Mouse (Mus musculus) urinary bladder, postnatal 14 days (tissue): ENCODE measurements around the gene Phrf1.

Experiments used
- DNase-seq: peaks from one replicate; pipeline ENCODE4 v3.0.0; 2021; ENCODE audit warnings: low spot score

Gene Phrf1

DNA sequence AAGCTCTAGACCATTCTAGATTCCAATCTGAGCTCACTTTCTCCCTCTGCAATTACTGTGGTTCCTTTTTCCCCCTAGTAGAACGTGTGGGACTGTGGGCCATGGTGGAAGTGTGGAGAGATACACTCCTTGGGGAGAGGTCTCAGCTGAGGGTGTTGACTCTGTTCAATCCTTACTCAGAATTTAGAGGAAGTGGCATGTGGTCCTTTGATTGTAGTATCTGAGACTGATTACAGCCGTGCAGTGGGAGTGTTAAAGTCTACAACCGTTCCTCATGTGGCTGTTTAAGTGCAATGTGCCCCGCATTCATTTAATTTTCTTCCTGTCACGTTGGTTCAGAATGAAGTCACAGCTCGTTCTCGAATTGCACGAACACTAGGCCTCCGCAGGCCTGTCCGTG is 27.6 kb downstream of the Phrf1 start:
- no peak for DNase-seq

DNA sequence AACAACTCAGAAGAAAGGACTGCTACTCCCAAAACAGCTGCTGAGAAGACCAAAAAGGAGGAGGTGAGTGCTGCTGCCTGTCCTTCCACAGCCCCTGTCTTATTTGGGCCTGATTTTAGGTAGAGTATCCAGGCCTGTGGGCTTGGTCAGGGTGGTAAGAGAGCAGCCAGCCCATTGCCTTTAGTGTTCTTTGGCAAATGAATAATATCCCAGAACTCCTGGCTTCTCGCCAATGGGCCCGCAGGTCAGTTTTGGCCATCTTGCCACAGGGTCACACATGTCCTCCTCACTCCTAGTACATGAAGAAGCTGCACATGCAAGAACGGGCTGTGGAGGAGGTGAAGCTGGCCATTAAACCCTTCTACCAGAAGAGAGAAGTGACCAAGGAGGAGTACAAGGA is 32.9 kb downstream of the Phrf1 start:
- no peak for DNase-seq

DNA sequence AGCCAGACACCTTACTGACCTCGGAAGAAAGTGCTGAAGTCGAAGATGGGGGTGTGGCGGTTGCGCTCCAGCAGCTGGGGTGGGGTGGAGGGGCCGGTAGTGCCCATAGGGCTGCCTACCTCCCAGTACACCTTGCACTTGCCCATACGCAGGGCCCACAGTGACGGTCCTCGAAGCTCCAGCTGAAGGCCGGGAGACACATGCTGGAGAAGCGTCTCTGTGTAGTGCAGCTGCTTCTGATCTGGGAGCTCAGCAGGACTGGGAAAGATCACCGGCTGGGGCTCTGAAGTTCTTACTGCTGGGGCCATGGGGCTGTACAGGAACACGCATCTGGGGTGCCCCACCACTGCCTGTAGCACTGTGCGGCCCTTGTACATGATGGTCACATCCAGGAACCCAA is 35.1 kb downstream of the Phrf1 start:
- no peak for DNase-seq

DNA sequence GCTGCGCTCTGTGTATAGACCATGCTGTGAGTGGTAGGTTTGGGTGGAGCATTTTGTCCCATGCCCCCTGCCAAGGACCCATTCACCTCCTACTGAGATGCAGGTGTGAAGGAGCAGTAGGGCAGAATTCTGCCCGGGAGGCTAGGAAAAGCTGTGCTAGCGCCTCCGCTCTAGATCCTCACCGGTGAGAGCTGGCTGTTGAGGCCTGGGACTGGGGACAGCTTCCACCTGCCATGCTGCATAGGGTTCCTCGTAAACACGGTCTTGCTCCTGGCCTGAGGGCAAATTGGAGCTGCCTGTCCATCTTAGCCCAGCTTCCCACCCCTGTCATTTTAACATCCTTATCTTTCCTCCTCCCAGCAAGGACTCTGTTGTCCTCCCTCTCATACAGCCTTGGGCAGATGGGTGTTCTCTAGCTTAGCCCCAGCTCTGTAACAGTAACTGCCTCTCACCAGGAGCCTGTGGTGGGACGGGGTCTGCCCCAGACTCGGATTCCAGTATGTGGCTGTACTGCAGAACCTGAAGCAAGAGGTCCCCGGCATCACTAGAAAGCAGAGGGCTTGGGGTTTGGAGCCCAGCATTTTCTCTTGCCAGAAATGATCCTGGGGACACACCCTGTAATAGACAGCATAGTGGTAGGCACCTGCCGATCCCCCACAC is 35.6 kb downstream of the Phrf1 start:
- no peak for DNase-seq

DNA sequence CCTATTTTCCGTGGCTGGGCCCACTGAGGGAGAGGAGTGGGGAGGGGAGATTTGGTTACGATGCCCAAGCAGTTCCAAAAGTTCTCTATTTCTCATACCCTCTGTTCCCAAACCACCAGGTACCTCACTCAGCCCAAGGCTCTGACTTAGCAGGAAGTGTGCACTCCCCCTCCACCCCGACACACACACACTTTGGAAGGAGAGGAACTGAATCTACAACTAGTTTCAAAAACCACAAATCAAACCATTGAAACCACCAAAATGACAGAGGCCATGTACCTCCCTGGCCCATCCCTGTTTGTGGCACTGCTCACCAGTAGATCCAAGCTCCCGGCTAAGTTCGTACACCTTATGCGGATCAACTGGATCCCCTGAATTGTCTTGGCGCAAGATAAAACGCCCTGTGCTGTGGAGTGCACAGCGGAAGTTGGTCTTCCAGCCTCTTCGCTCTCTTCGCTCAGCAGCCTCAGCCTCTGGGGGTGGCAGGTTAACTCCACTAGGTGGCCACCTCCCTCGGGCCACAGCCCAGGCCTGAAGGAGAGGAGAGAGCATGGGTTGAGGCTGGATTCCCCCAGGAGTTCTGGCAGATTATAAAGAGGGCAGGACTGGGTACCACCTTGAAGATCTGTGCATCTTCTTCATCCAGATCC is 36.3 kb downstream of the Phrf1 start:
- DNase-seq: peak; percentile 38

DNA sequence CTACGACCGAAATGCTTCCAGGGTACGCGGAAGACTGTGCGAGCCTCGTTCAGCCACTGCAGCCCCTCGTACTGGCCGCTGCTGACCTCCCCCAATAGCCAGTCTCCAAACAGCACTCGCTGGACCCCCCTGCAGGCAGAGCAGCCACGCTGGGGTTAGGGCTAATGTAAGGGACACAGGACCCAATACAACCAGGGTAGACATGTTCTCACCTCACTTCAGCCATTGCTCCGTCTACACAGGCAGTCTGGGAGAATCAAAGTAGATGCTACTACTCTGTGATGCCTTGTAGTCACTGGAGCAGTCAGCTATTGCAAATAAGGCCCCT is 36.8 kb downstream of the Phrf1 start:
- DNase-seq: no peak

DNA sequence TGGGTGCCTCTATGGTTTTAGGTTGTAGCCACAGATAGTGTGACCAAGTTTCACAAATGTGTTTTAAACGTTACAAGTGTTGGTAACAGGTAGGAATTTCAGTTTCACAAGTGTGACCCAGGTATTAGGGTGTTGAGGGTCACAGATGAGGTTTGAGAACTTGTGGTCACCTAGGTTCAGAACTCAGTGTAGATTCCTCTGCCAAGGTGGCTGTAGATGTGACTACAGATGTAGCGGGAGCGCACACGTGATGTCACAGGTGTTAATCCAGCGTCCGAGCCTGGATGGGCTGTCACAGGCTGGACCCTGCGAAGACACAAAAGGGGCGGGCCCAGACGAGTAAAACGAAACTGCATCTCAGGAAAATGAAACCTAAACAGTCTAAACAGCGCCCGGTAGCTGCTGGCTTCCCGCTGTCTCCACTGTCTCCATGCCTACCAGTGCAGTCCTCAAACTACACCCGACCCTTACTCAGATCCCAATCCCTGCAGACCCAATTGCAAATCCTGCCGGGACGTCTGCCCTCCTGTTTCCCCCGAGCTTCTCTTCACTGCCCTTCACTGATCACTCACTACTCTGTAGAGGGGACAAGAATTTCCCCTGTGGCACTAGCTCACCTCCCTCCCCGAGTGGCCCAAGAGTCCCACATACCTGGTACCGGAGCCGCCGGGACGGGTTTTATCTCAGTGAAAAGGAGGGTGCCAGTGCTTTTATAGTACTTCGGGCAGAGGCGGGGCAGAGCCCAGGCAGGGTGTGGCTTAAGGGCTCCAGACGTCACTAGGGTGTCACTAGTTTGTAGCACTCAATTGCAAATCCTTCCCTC is 37.4 kb downstream of the Phrf1 start, which contains the start of gene Irf7:
Gene Irf7, minus strand, starts transcription at position 743 of the 823 bp plus-strand sequence.
- peak; percentile 64 for DNase-seq

DNA sequence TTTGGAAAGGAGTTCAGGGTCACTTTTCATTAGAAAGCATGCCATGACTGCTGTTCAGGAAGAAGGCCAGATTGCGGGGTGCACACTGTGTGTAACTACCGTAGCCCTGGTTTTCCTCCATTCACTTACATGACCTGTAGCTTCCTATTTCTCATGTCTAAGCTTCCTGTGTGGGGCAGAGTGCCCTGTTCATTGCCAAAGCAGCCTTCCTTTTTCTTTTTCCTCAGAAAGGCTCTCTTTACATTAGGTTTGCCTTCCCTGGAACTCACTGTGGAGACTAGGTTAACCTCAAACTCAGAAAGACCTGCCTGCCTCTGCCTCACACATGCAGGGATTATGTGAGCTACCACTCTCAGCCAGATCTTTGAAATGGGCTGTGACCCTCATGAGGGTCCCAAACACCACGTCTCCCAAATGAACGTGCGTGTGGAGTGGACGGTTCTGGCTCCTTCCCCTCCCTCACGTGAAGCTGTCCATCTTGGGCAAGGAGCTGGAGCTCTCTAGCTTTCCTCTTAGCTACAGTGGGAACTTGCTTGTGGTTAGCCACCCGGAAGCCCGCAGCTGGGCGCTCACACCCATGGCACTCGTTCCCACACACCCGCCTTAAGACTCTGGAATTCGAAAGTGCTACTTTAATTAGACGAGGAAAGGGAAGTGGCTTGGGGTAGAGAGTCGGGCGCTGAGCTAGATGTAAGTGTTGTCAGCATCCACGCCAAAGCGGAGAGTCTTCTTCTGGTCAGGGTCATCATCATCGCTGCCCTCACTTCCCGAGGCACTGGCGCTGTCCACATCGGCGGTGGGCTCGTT is 40.1 kb downstream of the Phrf1 start:
- DNase-seq: no peak

DNA sequence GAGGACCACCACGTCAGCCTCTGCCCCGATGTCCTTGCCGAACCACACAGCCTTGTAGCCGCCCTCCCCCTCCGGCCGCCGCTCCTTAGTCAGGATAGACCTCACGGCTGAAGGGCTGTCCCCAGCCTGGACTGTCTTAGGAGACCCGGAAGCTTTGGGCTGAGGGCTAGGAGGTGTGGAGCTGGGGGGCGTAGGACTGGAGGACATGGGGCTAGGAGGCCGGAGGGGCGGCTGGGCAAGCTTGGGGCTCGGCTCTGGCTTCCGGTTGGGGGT is 40.6 kb downstream of the Phrf1 start:
- DNase-seq: no peak

DNA sequence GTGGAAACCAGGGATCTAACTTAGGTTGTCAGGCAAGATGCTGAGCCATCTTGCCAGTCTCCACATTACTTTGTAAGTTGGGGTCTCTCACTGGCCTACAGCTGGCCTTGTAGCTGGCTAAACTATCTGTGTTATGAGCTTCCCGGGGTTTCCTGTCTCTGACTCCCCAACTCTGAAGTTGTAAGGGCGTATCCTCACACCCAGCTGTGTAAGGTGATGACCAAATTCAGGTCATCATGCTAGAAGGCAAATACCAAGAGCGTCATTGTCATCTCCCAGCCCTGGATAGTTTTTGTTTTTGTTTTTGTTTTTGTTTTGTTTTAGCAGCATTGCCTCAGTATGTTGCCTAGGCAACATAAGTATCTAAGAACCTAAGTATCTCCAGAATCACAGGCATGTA is 42.0 kb downstream of the Phrf1 start:
- DNase-seq: no peak

DNA sequence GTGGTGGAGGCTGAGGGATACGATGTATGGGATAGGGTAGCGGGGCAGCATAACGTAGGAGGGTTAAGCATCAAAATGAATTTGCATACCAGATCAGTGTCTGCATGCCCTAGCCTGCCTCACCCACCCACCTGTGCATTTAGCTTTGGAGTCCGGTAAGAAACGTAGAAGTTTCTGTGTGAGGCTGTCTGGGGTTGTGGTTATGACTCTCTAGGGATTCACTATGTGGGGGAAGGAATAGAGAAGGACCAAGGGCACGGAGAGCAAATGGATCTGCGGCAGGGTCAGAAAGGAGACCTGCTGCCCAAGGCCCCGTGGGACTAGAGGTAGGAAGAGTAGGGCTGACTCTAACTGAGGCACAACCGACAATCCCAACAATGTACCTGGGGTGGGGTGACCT is 46.8 kb downstream of the Phrf1 start:
- no peak for DNase-seq

DNA sequence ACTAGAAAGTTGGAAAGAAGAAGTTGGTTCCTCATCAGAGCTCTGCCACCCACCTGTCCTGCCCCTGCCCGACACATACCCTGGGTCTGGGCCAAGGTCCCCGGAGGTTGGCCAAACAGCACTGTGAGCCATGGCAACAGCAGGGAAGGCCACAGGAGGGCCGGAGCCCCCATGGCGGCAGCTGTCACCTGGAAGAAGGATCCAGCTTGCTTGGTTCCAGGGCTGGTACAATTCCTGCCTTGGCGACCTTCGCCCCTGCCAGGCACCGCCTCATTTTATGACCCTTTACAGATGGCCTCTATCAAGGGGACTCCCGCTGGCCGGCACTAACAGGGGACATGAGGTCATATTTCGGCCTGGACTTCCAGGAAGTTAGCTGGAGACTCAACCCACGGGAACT is 48.0 kb downstream of the Phrf1 start, which contains the start of gene Cdhr5:
Gene Cdhr5, minus strand, starts transcription at position 241 of the 400 bp plus-strand sequence.
- no peak for DNase-seq

DNA sequence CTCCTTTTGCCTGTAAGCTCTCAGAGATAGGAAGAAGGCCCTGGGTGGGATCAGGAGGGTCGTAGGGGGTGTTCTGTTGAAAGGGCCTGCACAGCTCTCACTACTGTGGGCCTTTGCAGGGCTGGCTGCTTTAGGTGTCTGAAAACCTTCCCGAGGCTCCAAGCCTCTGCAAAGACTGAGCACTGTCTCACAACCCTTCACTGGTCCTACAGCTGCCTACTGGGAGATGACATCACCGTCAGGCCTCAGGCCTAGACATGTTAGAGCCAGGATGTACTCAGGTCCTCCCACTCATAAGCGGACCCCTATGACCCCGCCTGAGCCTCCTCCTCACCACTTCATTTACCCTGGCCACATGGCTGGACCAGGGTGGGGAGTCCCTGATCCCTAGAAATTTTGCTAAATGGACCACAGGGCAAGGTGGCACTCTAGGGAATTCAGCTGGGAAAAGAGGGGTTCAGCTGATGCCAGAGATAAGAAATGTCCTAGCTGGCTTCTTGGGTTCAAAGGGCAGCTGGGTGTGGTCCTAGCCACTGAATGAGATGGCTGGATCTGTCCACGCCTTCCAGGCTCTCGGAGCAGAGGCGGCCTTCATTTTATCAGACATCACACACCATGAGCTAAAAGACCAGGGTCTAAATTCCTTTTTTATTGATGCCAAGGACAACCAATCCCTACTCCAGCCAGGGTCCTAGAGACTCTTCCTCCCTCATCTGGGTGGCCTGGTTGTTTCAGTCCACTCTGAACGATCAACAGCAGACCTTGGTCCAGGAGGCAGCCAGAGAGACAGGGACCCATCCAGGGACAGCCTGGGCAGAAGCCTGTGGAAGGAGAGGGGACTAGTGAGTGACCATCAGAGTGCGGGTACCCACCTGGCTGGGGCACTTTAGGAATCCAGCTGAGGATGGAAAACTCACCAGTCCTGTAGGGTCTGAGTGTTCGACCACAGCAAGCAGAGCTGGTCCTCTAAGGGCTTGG is 49.4 kb downstream of the Phrf1 start:
- no peak for DNase-seq

DNA sequence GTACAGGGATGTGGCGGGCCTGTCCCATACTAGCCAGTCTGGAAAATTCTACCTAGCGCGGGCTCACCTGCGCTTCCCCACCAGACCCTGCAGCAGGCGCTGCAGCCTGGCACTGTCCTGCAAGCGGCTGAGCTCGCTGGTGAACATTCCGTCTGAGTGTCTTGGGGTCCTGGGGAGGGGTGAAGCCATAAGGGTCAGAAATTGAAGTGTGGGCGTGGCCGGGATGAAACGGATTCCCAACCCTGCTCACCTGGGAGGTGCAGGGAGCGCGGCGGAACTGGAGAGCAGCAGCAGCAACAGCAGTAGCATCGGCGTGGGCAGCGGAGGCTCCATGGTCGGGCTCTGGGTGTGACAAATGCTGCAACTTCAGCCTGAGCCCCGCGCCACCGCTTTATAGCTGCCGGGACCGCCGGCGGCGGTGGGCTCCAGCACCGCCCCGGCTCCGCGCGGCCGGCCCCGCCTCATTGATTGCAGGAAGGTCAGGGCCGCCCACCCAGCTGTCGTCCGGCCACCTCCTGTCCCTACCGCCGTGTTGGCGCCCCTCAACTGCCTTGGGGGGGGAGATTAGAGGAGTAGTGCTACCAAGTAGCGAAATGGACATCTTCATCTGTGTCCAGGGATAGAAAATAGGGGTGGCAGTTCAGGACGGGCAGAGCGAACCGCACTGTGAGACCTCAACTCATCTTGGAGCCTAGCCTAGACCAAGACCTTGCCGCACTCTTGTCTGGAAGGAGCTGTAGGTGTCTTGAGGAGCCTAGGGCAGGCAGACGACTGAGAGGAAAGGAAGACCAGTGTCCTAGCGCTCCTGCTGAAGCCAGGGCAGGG is 50.4 kb downstream of the Phrf1 start, which contains the start of gene Sct:
Gene Sct, minus strand, starts transcription at position 368 of the 825 bp plus-strand sequence.
- no peak for DNase-seq

DNA sequence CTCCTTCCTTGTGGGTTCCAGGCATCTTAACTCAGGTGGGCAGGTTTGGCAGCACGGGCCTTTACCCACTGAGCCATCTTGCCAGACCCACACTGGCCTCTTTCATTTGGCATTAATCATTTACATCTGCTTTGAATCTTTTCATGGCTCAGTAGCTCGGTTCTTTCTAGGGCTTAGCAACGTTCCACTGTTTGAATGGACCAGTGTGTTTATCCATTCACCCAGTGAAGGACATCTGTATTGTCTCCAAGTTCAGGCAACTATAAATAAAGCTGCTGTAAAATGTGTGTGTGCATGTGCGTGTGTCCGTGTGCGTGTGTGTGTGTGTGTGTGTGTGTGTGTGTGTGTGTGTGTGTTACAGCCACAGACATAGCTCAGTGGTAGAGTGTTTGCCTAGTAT is 52.9 kb downstream of the Phrf1 start:
- no peak for DNase-seq

DNA sequence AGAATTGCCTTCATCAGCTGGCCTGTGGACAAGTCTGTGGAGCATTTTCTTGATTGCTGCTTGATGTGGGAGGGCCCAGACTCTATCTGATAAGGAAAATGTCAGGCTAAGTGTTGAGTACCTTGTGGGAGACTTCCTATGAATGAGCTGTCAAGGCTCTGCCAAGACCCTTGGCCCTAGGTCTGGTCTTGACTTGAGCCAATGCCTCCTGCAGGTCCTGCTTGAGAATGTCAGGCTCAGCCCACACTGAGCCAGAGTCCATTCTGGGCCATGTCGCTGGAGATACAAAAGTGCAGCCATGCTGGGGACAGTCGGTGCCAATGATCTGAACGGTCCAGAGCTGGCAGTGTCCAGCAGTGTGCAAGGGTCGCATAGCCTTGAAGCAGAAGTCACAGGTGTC is 54.2 kb downstream of the Phrf1 start:
- DNase-seq: no peak

DNA sequence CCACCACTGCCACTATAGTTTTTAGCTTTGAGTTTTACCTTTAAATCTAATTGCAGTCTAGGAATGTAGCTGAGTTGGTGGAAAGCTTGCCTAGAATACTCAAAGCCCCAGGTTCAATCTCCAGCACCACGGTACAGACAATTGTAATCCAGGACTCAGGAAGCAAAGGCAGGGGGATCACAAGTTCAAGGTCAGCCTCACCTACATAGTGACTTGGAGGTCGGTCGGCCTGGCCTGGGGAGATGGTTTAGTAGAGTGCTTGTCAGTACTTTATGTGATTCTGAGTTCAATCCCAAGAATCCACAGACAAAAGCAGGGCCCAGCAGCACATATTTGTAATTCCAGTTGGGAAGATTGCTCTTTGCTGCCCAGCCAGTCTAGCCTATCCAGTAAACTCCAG is 59.5 kb downstream of the Phrf1 start:
- DNase-seq: no peak

DNA sequence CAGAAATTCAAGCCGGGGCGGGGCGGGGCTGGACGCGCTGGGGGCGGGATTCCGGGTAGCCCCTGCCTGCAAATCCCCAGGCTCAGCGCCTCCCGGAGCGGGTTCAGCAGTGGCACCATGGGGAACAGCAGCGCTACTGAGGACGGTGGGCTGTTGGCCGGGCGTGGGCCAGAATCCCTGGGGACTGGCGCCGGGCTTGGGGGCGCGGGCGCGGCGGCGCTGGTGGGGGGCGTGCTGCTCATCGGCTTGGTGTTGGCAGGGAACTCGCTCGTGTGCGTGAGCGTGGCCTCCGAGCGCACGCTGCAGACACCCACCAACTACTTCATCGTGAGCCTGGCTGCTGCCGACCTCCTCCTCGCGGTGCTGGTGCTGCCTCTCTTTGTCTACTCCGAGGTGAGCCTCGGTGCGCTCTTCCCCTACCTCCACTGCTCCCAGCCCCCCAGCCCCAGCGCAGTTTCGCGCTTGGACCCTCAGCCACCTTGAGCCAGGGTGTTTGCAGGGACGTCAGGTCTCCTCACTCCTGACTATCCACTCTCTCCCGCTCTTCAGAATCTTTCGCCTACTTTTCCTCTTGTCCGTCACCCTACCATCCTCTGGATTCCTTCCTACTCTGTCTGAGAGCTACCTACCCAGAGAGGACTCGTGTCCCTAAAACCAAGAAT is 63.5 kb downstream of the Phrf1 start, which contains the start of gene Drd4:
Gene Drd4, plus strand, starts transcription at position 86 of the 662 bp plus-strand sequence.
- DNase-seq: no peak

DNA sequence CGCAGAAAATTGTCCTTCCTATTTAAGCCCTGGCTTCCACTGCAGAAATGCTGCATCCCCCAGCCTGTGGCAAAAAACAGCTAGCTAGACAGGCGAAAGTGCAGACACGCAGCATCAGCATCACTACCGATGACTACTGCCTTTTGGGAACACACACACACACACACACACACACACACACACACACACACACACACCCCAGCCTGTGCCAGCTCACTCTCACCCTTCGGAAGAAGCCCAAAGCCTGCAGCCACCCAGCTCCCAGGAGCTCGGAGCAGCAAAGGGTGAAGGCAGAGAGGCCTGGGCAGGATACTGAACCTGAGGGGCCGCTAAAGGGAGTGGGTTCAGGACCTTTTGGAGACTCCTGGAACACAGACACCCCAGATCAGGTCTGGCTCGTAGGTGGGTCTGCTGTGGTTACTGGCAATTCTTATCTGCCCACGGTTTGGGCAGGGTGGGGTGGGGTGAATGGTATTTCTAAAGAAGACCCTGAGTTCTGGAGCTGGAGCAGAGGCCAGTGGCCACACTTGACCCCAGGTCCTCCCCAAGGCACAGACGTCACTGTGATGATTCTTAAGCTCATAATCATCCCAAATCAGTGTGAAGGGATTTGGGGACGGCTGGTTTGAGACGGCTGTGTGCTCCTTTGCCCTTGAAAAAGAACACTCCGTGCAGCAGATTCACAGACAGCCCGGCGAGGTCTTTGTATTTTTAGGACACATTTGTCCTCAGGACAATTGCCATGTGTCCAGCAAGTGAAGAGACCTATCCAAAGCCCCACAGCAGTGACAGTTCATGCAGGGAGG is 64.2 kb downstream of the Phrf1 start:
- no peak for DNase-seq
